Mouse (Mus musculus) G1E (cell line): ENCODE measurements around the gene Iqgap2.

Experiments used
- CTCF ChIP-seq: IDR thresholded peaks from 2 replicates; pipeline ENCODE4 v1.5.1; 2012; ENCODE audit warnings: low read depth, low read length, inconsistent platforms, mixed read lengths
- TAL1 ChIP-seq: conservative IDR thresholded peaks from 2 replicates; pipeline ENCODE4 v1.6.1; 2012; ENCODE audit warnings: low read depth, low read length, inconsistent platforms, mixed read lengths

- TF ChIP-seq TAL1, result no peak
- TF ChIP-seq CTCF, result no peak
Observed at GRCm38 (mm10) chr13:95850451-95850850, 41.3 kb downstream of the Iqgap2 start.
